Mouse (Mus musculus) adrenal gland, adult (tissue): ENCODE results near the gene Mical2.
A peak's percentile ranks its signal among the peaks of the same experiment; 100 is the strongest.

Source experiments
- DNase-seq, 2 experiments: peaks; one replicate each; pipeline ENCODE4 v3.0.0; 2022 to 2023; ENCODE audit warnings: low spot score in 1 of 2; ENCODE audit not compliant: inconsistent age in 2 of 2

Mical2 gene

DNA sequence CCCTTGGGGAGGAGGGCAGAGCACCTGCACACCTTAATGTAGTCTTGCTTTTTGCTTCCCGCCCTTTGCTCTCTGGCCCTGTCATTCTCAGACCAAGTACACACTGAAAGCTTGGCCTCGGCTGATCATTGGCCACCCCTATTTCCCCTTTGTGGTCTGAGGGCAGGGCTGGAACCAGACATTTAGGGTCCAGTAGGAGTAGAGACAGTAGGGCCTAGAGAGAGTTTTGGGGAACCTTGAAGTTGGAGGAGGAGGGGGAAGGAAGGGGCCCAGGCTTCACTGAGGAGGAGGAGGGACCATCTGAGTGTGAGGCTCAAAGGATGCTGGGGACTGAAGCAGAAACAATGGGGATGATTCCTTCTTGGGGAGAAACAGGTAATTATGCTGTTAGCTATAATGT lies 15.1 kb downstream of the Mical2 start:
- DNase-seq: no peak

DNA sequence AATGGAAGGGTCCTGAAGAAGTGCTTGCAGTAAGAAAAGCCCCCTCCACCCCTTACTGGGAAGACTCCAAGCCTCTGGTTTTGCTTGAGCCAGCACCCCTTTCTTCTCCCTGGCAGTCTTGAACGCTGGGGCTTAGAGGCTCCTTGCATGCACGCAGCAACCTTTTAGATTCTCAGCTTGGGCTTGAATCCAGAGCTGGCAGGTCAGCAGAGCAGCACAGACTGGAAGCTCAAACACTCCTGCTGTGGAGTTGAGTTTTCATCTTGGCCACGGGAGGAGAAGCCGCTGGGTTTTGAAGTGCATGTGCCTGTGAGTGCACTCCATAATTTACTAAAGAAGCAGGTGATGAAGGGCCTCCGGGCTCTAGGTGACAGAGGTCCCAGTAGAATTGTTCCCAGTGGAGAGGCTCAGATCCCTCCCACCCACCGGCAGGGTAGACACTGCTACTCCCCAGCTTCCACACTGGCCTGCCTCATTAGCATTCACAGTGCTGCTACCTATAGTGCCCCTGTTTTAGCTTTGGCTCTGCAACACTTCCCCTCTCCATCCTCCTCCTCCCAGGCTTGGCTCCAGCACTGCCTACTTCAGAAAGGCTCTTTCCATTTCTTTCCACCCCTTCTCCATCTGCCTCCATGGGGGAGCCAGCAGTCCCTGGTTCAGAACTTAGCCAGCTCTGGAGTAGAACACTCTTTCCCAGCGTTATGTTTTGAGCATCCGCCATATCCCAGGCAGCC lies 15.7 kb downstream of the Mical2 start:
- DNase-seq: no peak

DNA sequence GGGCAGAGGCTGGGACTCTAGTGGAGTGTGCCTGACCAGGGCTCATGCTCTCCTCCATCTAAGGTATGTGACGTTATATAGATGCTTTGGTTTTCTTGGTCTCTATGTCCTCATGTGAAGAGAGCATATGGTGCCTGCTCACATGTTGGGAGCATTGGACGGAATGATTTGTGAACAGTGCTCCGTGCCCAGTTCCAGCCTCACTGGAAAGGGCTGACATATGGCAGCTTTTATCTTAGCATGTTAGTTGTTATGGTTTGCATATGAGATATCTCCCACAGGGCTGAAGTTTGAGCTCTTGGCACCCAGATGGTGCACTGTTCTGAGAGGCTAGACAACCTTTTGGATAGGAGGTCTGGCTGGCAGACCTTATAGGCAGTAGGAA lies 16.3 kb downstream of the Mical2 start:
- no peak for DNase-seq

DNA sequence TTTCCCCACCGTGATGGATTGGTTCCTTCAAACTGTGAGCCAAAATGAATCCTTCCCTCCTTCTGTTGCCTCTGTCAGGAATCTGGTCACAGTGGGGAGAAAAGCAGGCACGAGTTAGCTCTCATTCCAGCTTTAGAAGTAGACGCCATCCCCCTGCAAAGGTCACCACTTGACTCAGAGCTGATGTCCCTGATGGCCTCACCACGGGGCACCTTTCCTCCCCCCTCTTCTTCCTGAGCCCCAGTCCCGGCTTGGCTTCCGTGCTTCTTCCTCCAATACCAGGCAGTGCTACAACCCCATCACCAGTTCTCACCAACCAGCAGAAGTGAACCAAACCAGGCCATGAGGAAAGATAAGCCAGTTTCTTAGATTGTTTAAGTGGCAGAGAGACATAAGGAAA lies 16.9 kb downstream of the Mical2 start:
- no peak for DNase-seq

DNA sequence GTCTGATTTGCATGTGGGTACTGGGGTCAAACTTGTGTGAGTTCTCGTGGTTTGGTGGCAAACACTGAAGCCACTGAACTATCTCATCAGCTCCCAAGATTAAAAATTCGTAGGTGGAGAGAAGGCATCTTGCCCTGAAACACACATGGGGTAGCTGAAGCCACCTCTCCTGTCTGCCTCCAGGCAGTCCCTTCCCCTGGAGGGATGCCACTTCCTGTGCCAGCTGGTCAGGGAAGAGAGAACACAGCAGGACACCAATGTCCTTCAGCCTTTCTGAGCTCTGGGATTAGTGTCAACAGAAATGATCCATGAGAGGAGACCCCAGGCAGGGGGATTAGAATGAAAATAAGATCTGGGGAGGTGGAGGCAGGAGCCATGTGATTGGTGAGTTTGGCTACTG lies 18.4 kb downstream of the Mical2 start:
- DNase-seq: no peak

DNA sequence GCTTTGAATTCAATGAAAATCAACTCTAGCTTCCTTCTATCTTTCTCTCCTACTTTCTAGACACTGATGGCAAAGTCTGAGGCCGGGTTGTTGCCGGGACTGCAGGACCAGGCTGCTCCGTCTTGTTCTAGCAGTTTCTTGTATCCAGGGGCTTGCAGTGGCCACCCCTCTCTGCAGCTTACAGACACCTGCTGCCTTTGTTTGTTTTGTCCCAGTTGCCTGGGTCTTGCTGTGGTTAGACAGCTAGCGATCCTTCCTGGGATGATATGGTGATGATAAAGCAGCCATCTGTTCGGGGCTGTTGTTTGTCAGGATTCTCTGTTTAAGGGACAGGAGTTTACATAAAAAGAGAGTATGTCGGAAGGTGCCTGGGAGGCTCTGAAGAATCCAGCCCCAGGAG lies 19.0 kb downstream of the Mical2 start:
- DNase-seq: no peak

DNA sequence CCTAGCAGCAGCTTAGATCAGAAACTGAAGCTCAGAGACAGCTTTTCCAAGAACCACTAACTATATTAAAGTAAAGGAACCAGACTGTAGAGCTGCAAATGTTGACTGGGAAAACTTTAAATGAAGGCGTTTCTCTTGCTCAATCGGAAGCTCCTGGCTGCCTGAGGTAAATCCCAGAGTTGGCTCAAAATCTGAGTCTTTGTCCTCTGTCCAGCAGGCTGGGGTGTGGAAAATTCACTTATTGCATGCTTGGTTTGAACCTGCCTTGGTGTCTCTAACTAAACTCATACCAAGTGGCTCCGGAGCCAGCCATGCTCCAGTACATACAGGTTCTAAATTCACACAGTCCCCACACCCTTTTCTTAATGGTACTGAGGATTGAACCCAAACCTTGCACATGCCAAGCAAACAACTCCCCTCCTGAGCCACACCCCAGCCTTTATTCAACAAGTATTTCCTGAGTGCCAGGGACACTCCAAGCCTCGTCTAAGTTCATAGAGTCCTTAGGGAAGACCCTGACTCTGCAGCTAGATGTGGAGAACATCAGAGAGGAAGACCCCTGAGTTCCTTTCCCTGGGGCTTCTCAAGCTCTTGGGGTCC lies 20.3 kb downstream of the Mical2 start:
- no peak for DNase-seq

DNA sequence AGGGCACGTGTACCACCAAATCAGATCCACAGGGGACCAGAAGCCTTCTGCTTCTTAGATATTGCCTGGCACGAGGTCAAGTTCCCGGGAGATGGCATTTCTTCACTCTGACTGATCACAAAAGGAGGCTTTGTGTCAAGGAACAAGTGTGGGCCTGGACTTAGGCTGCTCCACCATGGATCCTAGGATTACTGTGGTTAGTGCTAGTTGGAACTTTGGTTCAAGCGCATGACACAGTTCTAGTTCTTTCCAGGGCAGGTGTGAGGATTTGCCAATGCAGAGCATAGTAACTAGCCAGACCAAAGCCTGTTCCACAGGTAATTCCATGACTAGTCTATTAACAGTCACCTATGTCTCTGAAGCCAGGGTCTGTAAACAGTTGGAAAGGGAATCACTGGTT lies 20.8 kb downstream of the Mical2 start:
- no peak for DNase-seq

DNA sequence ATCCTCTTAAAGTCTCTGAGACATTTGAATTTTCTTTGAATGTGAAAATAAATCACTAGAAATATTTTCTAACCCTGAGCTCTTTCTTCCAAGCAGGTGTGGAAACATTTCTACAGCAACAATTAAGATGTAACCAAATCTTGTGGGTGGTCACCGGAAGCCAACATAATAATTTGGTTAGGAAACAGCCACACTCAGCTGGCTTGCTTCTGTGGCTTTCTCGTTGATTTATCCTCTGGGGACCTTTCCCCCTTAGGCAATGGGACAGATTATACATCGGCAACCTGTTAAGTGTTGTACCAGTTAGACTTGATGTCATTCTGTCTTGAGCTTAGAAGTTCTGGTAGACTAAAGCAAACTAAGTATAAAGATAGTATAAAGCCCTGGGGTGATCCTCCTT lies 22.2 kb downstream of the Mical2 start:
- no peak for DNase-seq

DNA sequence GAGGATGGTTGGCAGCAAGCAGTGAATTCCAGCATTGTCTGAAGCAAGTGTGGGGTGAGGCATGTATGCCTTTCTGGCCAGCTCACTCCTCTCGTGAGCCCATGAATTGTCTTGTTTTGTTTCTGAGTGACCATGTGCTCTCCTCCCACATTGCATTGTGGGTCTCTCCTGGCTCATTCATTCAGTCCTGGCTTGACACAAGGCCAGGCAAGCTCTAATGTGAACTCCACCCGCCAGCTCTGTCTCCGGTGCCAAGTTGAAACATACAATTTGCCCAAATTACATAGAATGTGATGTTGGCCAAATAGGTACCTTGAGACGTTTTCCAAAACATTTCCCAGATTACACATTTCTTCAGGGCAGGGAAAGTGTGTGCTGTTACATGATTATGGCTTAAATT lies 23.8 kb downstream of the Mical2 start:
- no peak for DNase-seq

DNA sequence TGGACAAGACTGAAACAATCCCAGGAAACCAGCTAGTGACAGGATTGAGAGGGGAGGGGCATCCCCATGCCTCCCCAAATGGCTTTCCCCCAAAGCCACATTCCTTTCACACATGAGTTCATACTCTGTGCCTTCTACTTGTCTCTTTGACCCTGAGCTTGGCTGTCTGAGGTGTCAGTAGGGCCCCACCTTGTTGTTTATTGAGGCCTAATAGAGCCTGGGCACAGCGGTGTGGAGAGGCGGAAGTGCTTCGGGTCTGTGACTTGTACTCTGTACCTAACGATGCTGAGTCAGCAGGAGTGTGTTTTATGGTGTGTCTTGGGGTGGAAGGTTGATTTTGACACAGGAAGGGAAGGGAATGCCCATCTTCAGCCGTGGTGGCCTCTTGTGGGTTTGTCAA lies 26.4 kb downstream of the Mical2 start:
- DNase-seq: no peak

DNA sequence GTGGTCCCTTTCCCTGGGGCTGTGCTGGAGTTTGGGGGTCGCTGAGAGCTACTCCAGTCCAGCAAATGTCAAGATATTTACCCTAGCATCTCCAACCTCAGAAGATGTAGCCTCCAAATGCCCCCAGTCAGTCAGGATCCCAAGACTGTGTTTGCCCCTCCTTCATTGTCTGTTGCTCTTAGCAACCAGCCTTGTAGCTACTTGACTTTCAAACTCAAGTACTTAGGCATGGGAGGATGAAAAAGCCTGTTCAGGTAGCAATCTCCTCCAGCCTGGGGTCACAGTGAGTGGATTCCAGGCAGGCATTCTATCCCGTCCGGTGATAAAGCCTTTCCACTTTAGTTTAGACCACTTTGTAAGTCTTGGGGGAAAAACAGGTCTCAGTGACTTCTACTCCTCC lies 28.6 kb downstream of the Mical2 start:
- no peak for DNase-seq

DNA sequence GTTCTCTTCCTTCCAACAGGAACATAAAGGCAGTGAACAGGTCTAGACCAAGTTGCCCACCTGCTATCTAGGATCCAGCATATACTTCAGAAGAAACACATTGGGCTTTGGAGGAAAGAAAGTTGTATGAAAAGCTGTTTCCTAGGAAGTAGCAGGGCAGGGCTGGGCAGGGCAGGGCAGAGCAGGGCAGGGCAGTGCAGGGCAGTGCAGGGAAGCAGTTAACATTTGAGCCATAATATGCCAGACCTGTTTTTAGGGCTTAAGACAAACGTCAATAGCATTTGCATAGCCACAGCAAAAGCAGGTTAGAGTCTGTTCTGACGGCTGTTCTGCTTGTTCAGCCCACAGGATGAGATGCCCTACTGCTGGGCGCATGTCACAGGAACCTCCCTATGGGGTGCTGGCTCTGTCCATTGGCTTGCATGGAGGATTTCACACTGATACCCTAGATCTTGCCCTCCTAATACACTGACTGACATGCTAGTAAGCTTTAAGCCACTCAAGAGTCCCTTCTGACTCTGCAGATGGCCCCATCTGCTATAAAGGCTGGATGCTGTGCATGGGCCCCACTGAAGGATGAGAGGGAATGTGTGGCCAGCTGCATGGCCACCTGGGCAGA lies 29.7 kb downstream of the Mical2 start:
- DNase-seq: no peak

DNA sequence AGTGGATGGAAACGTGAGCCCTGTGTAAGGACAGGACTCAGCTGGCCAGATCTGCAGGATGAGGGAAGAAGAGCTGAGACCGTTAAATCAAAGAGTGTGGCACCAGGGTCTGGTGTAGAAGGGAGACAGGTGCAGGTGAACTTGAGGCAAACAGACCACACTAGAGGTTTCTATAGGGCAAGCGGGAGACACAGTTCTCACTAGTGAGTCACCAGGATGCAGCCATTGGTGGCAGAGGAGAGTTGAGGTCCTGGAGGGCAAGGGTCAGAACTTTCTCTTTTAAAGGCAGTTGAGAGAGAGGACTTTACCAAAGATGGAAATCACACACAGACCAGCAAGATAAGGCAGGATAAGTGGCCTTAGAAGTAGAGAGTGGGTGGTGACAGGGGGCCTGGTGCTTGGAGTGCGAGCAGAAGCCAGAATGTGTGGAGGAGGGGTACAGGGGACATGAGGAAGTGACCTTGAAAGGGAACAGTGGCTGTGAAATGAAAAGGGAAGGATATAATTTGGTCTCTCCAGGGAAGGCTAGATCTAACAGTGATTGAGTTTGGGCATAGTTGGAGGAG lies 32.8 kb downstream of the Mical2 start:
- no peak for DNase-seq

DNA sequence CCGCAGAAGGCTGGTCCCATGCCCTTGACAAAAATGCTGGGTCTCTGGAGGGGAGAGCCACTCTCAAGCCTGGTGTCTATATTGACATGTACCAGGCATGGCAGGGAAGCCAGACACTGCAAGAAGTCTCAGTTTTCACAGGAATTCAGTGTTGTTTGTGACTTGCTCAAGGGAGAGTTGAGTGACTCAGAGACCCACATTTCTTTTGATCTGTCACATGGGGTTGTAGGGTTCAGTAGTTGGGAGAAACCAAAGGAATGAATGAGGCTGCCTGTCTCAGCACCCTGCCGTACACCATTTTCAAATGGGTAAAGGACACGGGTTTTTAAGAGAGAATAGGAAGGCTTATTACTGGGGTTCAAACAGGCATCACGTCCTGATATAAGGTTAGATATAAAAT lies 33.6 kb downstream of the Mical2 start:
- no peak for DNase-seq

DNA sequence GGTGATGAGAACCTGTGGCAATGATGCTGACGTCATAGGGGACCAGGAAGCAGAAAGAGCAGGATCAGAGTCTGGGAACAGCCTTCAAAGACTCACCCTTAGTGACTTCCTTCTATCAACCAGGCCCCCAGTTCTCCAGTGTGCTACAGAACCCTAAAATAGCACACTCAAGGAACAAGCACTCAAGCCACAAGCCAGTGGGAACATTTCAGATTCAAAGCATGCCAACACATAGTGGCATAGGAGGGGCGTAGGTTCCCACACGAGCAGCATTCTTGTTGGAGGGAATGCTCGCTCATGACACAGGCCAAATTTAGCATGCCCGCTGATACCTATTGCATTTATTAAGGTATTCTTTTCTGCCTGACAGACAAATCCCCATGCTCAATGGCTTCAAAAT lies 35.5 kb downstream of the Mical2 start:
- no peak for DNase-seq

DNA sequence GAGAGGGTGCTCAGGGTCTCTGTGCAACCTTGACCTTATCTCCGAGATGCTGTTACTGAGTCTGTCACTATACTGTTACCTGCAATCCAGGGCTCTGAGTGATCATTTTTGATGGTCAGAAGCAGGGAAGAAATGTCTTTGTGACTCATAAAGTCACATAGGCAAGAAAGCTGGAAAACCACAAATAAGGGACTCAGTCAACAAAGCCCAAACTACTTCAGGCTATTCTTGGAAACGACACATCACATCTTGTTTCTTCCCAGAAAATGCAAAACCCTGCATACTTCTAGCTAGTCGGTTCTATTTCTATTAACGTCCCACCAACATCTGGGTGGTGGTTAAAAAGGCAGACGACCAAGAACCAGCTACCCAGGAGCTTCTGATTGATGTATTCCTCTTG lies 41.6 kb downstream of the Mical2 start:
- DNase-seq: no peak

DNA sequence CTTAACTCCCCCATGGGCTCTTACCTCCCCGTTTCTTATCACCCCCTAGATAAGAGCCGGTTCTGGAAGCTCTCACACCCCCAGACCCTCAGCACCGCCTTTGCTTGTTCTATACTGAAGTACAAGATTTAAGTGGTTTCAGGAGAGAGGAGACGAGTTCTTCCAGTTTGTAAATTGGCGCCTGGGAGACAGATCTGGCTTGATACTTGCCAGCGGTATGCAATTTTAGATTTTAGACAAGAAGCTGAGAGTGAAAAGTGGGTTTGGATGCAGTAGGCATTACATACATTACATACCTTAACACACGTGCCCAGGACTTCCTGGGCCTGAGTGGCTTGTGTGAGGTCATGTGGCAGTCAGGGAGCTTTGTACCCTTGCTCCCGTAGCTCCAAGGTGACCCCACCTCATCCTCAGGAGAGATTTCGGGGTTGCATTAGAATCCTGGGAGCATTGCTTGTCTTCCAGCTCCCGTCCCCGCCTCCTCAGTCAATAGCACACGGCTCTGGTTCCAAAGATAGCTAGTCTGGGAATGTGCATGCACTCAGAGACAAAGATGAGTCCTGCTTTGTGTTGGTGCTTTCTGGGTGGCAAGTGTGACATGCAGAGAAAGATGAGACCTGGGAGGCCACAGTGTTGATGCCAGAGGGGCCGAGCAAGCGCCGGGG lies 43.2 kb downstream of the Mical2 start:
- DNase-seq: no peak

DNA sequence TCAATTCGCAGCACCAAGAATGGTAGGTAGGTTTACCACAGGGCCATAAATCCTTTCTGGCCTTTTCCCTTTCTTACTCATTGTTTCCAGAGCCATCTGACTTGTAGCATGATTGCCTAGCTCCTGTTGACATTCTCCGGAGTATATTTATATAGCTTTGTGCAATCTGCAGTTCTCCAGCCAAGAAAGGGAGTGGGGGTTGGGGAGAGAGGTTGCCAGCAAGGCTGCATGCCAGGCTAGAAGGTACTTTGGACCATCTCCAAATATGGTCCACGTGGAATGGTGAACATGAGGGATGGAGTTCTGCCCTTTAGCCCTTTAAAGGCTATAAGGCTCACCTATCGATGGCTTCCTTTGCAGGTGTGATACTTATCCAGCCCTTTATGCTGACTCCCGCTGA lies 45.2 kb downstream of the Mical2 start:
- peak in 1 of 2 experiments; percentile 72 for DNase-seq

DNA sequence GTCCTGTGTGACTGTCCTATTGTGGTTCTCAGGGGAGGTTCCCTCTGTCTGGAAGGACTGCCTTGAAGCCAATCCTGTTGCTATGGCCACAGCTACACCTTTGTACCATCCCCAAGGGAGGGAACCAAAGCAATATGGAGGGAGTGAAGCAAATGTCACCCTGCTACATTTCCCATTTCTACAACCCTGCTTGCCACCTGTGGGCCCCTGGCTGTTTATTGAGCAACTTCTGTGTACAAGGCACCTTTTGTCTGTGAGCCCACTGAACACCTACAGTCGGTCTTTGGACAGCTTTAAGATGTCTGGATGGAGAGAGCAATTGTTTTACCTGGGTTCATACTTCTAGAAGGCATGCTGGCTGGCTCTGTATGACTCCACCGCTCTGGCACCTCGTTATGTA lies 46.0 kb downstream of the Mical2 start:
- no peak for DNase-seq

DNA sequence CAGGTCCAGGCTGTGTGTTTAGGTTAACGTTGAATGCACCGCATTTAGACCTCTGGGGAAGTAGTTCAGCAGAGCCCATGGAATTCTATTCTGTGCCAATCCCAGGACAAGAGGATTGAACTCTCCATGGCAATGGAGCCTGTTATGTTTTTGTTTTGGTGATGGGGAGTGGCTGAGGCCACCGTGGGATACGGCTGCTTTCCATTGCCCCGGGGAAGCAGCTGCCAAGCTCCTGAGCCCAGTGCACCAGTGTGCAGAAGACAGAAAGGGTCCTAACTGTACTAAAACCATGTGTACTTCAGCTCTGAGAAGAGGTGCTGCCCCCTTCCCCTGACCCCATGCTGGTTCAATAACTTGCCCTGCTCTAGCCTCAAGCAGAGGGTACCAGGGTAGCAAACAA lies 47.0 kb downstream of the Mical2 start:
- DNase-seq: no peak

DNA sequence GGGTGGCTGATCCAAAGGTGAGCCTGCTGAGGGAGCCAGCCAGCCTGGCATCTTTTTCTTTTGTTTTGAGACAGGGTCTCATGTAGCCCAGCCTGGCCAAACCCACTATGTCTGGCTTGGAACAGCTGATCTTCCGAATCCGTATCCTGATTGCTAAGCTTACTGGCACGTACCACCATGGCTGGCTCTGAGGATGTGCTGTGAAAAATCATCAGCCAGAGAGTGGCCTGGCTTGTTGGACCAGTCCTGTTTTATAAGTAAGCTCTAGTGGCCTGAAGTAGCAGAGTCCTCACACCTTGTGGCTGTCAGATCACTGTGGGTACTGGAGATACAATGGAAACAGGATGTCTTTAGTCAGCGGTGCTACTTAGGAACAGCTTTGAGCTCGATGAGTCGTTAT lies 47.8 kb downstream of the Mical2 start:
- no peak for DNase-seq
